8 mouse cellular contexts compared by ENCODE assay signal in genomic region chr7:44857042-44857552, GRCm38 (mm10). TPM values are rescaled to one million over a fixed set of nuclear protein-coding genes. Genes with fewer than 3 reads are reported as not detected.
DNase-seq lines count a peak whose midpoint lies in the region; ATAC-seq and TF ChIP-seq lines count a peak whose summit lies in the region.

Pnkp (plus strand) TSS chr7:44857139.

- peak; percentile 36; the same call in 1 of the 2 replicates for ATAC-seq in G1E (ENCODE audit: extremely low read depth, insufficient number of reproducible peaks, low FRiP score, poor library complexity, severe bottlenecking)
- ATAC-seq in forebrain, embryonic 15.5 days (replicated peaks), result peak; percentile 56
- ATAC-seq in neutrophil, adult 5-6 weeks (ENCODE audit: extremely low read depth, insufficient number of reproducible peaks, low FRiP score, poor library complexity, severe bottlenecking), result peak; percentile 57

- peaks cover 77% of the 10 kb centered on the region for H3K36me3 ChIP-seq in G1E (replicated peaks)
- H3K36me3 ChIP-seq in forebrain, embryonic 15.5 days, result peaks cover 8% of the 10 kb centered on the region

- H3K9ac ChIP-seq in forebrain, embryonic 15.5 days (replicated peaks), result peak within 1 kb of the TSS; percentile 91

- no peak for TF ChIP-seq CTCF in G1E (IDR thresholded peaks at IDR 0.05; ENCODE audit: low read depth, low read length)
- TF ChIP-seq CTCF in lung, adult 2 months (IDR thresholded peaks at IDR 0.05; ENCODE audit: insufficient read depth, low read length), result no peak

- peak; percentile 66; the same call in 1 of the 2 replicates for TF ChIP-seq POLR2A in lung, adult 2 months (IDR thresholded peaks at IDR 0.05; ENCODE audit: borderline replicate concordance, extremely low read depth, low read depth, low read length)

- no peaks in the 10 kb centered on the region for H3K27me3 ChIP-seq in G1E (ENCODE audit: insufficient read depth, low read length)
- no peaks in the 10 kb centered on the region for H3K27me3 ChIP-seq in forebrain, embryonic 15.5 days

- under 1% methylated on average over 32 of the region's 32 CpGs for WGBS in forebrain, embryonic 15.5 days
- under 1% methylated on average over 32 of the region's 32 CpGs for WGBS in lung, adult 2 months

- peaks cover 11% of the 10 kb centered on the region for H3K9me3 ChIP-seq in G1E (replicated peaks)
- H3K9me3 ChIP-seq in forebrain, embryonic 15.5 days, result no peaks in the 10 kb centered on the region

- H3K27ac ChIP-seq in forebrain, embryonic 15.5 days (replicated peaks), result peak within 1 kb of the TSS; percentile 93

- peak within 1 kb of the TSS; percentile 86 for H3K4me3 ChIP-seq in G1E (ENCODE audit: low read depth, low read length)
- peak within 1 kb of the TSS; percentile 76 for H3K4me3 ChIP-seq in forebrain, embryonic 15.5 days
- H3K4me3 ChIP-seq in lung, adult 2 months (replicated peaks; ENCODE audit: extremely low read depth, low read depth, low read length), result peak within 1 kb of the TSS; percentile 72

- peaks cover 88% of the 10 kb centered on the region for H3K4me1 ChIP-seq in G1E (ENCODE audit: insufficient read depth, low read depth, low read length)
- peaks cover 63% of the 10 kb centered on the region for H3K4me1 ChIP-seq in forebrain, embryonic 15.5 days
- H3K4me1 ChIP-seq in lung, adult 2 months (ENCODE audit: control insufficient read depth, insufficient read depth, low read length), result peaks cover 10% of the 10 kb centered on the region

- peak within 1 kb of the TSS; percentile 94 for H3K4me2 ChIP-seq in forebrain, embryonic 15.5 days (replicated peaks)

- DNase-seq in G1E (ENCODE audit: low spot score), result peak; percentile 72
- DNase-seq in cerebellum, adult 11-12 months, result peak; percentile 86
- peak; percentile 74 for DNase-seq in heart, postnatal 25 days (ENCODE audit: low spot score)
- peak; percentile 90 to 95 for DNase-seq in layer of hippocampus, adult 18-20 months (ENCODE audit: low spot score in 2 of 2)
- peak; percentile 85 for DNase-seq in lung, adult 2 months
- peak; percentile 69 to 81 for DNase-seq in thymus, adult 18-20 months

- intact Hi-C loops in heart, postnatal 25 days (cut with DNase I), result no loop called here

RNA-seq across cellular contexts. Expression of gene Pnkp, which starts in this region (rescaled TPM):
- total RNA-seq in G1E (2014; fragmentation: Nextera tagmentation), result 20.5 and 35.8 TPM in 2 replicates
- 28.2 and 36.2 TPM in 2 replicates for total RNA-seq in G1E (2017)
- polyA plus RNA-seq in G1E (2012), result 33.0 and 35.9 TPM in 2 replicates
- 32.1 and 35.3 TPM in 2 replicates for polyA plus RNA-seq in forebrain, embryonic 15.5 days (2015; fragmentation: Nextera tagmentation; extraction: Ambion mirVana)
- total RNA-seq in heart, postnatal 25 days (2021), result 10 to 100 TPM; 16.0 to 16.6 TPM
- 10 to 100 TPM; 25.3 to 27.8 TPM for total RNA-seq in layer of hippocampus, adult 18-20 months (2021)
- polyA plus RNA-seq in lung, adult 2 months (2012; rRNA removed), result 57.2 and 62.0 TPM in 2 replicates
- total RNA-seq in neutrophil, adult 5-6 weeks (2017), result 95.7 and 102 TPM in 2 replicates

Comparison
In these comparisons a context has a peak if more than half of its experiments do, and no peak if none do; other contexts are left out.
1. Peak in every context shown above with its lines: DNase-seq, ATAC-seq, H3K4me3 ChIP-seq and H3K27ac ChIP-seq.